Mouse (Mus musculus): ENCODE results near the gene Hdgfl3. TPM values are rescaled to one million over a fixed set of nuclear protein-coding genes. Genes with fewer than 3 reads are reported as not detected.

Gene Hdgfl3
- polyA plus RNA-seq, 1 experiment = 22.7 TPM

- no peak for TF ChIP-seq POLR2A (IDR thresholded peaks at IDR 0.05; ENCODE audit: low read depth, low read length)
- TF ChIP-seq CTCF (IDR thresholded peaks at IDR 0.05; ENCODE audit: borderline replicate concordance, insufficient read depth, low read length) = no peak
- no peak overlapping the region for H3K27ac ChIP-seq (ENCODE audit: insufficient read depth, low read length)
- H3K4me1 ChIP-seq (ENCODE audit: control insufficient read depth, insufficient read depth, low read length) = no peaks in the 10 kb centered on the region
- no peak overlapping the region for H3K4me3 ChIP-seq (ENCODE audit: insufficient read depth, low read length)
These were observed 20.1 kb upstream of the Hdgfl3 start for GRCm38 (mm10) chr7:81954208-81954846.

DNA sequence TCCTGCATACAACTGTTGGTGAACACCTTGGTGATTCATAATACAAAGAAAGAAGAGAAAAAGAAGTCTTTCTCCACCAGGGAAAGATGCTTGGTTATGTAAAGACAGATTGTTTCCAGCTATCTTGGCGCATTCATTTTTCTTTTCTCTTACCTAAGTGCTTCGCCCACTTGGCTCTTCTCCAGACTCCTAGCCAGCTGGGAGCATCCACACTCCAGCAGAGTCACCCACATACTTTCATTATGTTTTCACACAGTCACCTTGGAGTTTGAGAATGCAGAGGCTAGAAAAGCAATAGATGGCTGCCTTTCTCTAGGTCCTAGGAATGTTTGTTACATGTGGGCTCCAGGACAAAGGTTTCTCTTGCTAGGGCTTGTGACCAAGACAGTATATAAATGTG, 16.2 kb upstream of the Hdgfl3 start:
- Histone ChIP-seq H3K4me1 (ENCODE audit: control insufficient read depth, insufficient read depth, low read length) (no peaks in the 10 kb centered on the region), H3K4me3 (ENCODE audit: insufficient read depth, low read length) (no peak overlapping the region), H3K27ac (ENCODE audit: insufficient read depth, low read length) (no peak overlapping the region)
- TF ChIP-seq POLR2A (IDR thresholded peaks at IDR 0.05; ENCODE audit: low read depth, low read length) (no peak), CTCF (IDR thresholded peaks at IDR 0.05; ENCODE audit: borderline replicate concordance, insufficient read depth, low read length) (no peak)

DNA sequence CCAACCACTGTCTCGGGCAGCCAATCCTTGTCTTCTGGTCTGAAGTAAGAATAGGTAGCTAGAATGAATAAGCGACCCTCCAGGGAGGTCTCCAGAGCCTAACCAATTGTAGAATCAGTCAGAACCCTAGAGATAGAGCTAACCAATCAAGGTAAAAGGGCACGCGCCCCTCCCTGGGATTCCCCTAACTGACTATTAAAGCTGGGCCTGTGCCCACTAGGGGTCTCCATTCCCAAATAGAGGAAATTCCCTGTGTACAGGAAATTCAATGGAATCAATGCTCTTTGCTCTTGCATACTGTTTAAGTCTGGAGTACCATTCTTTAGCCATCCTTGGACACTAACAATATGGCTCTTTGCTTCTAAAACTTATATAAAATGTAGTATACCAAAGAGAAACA, 11.1 kb upstream of the Hdgfl3 start:
- no peak for TF ChIP-seq POLR2A (IDR thresholded peaks at IDR 0.05; ENCODE audit: low read depth, low read length)
- no peak for TF ChIP-seq CTCF (IDR thresholded peaks at IDR 0.05; ENCODE audit: borderline replicate concordance, insufficient read depth, low read length)
- Histone ChIP-seq H3K27ac (ENCODE audit: insufficient read depth, low read length) (no peak overlapping the region), H3K4me1 (ENCODE audit: control insufficient read depth, insufficient read depth, low read length) (no peaks in the 10 kb centered on the region), H3K4me3 (ENCODE audit: insufficient read depth, low read length) (no peak overlapping the region)

DNA sequence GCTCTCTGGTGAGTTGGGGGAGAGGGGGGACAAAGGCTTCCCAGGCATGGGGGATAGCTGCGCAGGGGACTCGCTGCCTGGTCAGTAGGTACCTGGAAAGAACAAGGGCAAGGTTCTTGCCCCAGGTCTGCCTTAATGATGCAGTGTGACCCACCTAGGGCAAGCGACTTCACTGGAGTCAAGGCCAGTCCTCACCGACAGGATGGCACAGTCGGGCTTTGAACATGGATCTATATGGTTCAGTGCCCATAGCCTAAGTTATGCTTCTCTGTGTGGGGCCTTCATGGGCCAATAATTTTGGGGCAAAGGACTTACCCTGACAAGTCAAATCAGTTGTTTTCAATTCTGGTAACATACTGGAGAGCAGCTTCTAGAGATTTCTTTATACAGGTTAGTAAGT, 533 bp upstream of the Hdgfl3 start:
- Histone ChIP-seq H3K4me3 (ENCODE audit: insufficient read depth, low read length) (no peak overlapping the region; the same call in 1 of the 2 replicates), H3K27ac (ENCODE audit: insufficient read depth, low read length) (no peak overlapping the region), H3K4me1 (ENCODE audit: control insufficient read depth, insufficient read depth, low read length) (peaks cover 3% of the 10 kb centered on the region; the same call in 1 of the 2 replicates)
- no peak for TF ChIP-seq CTCF (IDR thresholded peaks at IDR 0.05; ENCODE audit: borderline replicate concordance, insufficient read depth, low read length)
- no peak for TF ChIP-seq POLR2A (IDR thresholded peaks at IDR 0.05; ENCODE audit: low read depth, low read length)

- Histone ChIP-seq H3K4me1 (ENCODE audit: control insufficient read depth, insufficient read depth, low read length) (peaks cover 3% of the 10 kb centered on the region; the same call in 1 of the 2 replicates), H3K27ac (ENCODE audit: insufficient read depth, low read length) (no peak overlapping the region), H3K4me3 (ENCODE audit: insufficient read depth, low read length) (peak overlapping the region; percentile 59)
- TF ChIP-seq POLR2A (IDR thresholded peaks at IDR 0.05; ENCODE audit: low read depth, low read length) = no peak
- TF ChIP-seq CTCF (IDR thresholded peaks at IDR 0.05; ENCODE audit: borderline replicate concordance, insufficient read depth, low read length) = no peak
These were observed 539 bp downstream of the Hdgfl3 start for GRCm38 (mm10) chr7:81933601-81934266.

DNA sequence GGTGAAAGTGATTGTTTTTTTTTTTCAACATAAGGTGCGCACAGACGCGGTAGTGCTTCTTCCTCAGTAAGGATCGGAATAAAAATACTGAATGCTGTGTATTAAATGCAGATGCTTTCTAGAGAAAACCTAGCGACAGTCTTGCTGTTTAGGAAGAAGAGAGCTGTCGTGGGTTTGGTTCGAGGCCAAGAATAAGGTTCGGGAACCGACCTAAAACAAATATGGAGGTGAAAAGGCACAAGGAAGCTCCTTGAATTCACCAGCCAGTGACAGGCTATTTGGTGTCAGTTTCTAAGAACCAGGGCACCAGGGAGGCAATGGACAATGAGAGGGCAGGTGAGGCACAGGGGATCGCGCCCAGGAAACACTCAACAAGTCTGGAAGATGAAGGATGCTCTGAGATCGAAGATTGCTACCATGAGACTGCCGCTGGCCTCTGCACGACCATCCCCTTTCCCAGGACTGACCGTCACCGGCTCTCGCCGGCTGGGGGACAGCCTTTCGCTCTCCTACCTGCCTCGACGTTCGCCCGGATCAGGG, 1.1 kb downstream of the Hdgfl3 start:
- H3K4me1 ChIP-seq (ENCODE audit: control insufficient read depth, insufficient read depth, low read length) = peaks cover 3% of the 10 kb centered on the region; the same call in 1 of the 2 replicates
- no peak overlapping the region for H3K27ac ChIP-seq (ENCODE audit: insufficient read depth, low read length)
- peak overlapping the region; percentile 59 for H3K4me3 ChIP-seq (ENCODE audit: insufficient read depth, low read length)
- TF ChIP-seq POLR2A (IDR thresholded peaks at IDR 0.05; ENCODE audit: low read depth, low read length) (no peak), CTCF (IDR thresholded peaks at IDR 0.05; ENCODE audit: borderline replicate concordance, insufficient read depth, low read length) (no peak)

GRCm38 (mm10) chr7:81932521-81933045, 1.7 kb downstream of the Hdgfl3 start:
- Histone ChIP-seq H3K4me3 (ENCODE audit: insufficient read depth, low read length) (peak overlapping the region; percentile 59), H3K27ac (ENCODE audit: insufficient read depth, low read length) (no peak overlapping the region), H3K4me1 (ENCODE audit: control insufficient read depth, insufficient read depth, low read length) (peaks cover 3% of the 10 kb centered on the region; the same call in 1 of the 2 replicates)
- no peak for TF ChIP-seq CTCF (IDR thresholded peaks at IDR 0.05; ENCODE audit: borderline replicate concordance, insufficient read depth, low read length)
- TF ChIP-seq POLR2A (IDR thresholded peaks at IDR 0.05; ENCODE audit: low read depth, low read length) = no peak

- H3K4me3 ChIP-seq (ENCODE audit: insufficient read depth, low read length) = no peak overlapping the region
- no peak overlapping the region for H3K27ac ChIP-seq (ENCODE audit: insufficient read depth, low read length)
- H3K4me1 ChIP-seq (ENCODE audit: control insufficient read depth, insufficient read depth, low read length) = peaks cover 3% of the 10 kb centered on the region; the same call in 1 of the 2 replicates
- TF ChIP-seq CTCF (IDR thresholded peaks at IDR 0.05; ENCODE audit: borderline replicate concordance, insufficient read depth, low read length) (no peak), POLR2A (IDR thresholded peaks at IDR 0.05; ENCODE audit: low read depth, low read length) (no peak)
These were observed 5.3 kb downstream of the Hdgfl3 start for GRCm38 (mm10) chr7:81928998-81929397.

- TF ChIP-seq POLR2A (IDR thresholded peaks at IDR 0.05; ENCODE audit: low read depth, low read length) (no peak), CTCF (IDR thresholded peaks at IDR 0.05; ENCODE audit: borderline replicate concordance, insufficient read depth, low read length) (no peak)
- Histone ChIP-seq H3K4me1 (ENCODE audit: control insufficient read depth, insufficient read depth, low read length) (no peaks in the 10 kb centered on the region), H3K27ac (ENCODE audit: insufficient read depth, low read length) (no peak overlapping the region), H3K4me3 (ENCODE audit: insufficient read depth, low read length) (no peak overlapping the region)
These were observed 12.8 kb downstream of the Hdgfl3 start for GRCm38 (mm10) chr7:81921379-81921952.

Measured in embryonic fibroblast, embryonic 13.5 days (primary cell).